Mouse (Mus musculus): ENCODE measurements around the gene Cacnb1.

Cacnb1 gene

DNA sequence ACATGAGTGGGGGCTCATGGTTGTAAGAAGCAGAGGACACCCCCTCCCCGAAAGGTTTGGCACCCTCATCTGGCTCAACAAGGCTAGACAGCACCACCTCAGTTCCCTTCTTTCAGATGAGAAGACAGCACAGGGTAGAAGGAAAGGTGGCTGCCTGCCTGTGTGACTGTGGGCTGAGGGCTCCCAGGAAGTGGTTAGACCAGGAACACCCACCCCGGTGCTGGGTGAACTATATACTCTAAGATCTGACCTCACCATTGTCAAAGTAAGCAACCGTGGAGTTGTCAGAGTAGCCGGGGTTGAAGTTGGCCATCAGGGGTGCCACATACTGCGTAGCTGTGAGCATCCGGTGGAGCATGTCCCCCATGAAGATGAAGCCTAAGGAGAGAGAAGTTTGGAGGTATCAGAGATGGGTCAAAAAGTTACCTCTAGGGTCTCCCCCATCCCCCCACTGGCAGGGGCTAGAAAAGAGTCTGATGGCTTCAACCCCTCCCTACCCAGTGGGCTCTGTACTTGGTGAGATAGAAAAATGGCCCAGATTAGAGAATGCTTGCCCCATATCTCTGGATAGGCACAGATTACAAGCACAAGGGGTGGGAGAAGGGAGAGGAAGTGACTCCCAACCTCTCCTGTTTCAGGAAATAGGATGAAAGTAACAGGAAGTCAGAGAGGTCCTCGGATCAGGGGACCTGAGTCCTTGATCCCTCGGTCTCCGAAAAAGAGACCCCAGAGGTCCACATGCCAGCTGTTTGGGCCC is 67.5 kb downstream of the Cacnb1 start:
- DNase-seq (ENCODE audit: low read depth, low spot score), result no peak

DNA sequence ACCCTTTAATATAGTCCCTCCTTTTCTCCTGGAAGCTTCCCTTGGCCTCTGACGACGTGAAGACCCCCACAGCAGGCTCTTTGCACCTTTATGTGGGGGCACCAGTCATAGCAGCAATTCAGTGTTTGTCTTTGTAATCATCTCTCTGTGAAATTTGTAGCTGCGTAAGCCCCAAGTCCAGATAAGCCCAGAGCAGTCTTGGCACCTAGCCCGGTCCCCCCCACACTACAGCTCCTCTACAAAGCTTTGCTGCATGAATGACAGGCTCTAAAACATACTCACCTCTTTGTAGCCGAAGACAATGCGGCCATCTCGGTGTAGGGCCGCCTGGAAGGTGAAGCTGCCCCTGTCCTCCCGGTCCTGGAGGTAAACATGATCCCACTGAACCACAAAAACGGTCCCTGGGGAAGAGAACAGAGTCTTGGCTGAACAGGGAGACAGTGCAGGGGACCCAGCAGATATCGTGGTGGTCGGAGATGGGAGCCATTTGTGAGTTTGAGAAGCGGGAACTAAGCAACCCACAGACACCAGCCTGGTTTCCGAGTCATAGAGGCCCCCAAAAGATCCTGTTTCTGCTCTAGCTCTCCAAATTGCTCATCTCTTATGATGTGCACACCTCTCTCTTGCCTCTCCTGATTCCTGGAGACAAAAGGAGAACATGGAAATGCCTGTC is 68.2 kb downstream of the Cacnb1 start:
- DNase-seq (ENCODE audit: low read depth, low spot score), result no peak

DNA sequence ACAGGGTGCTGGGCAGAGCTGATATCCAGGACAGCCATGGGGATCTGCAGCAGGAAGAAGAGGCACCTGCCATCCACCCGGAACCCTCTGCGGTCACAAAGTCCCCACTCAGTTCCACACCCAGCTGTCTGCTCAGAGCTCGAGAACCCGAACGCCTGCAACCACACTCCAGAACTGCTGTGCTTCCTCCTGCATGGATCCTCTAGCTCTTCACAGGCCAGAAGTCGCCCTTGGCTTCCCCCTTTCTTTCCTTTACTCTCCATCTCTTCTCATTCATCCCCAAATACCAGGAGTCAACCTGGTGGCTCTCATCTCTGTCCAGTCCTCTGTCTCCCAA is 68.9 kb downstream of the Cacnb1 start:
- DNase-seq (ENCODE audit: low read depth, low spot score), result no peak

DNA sequence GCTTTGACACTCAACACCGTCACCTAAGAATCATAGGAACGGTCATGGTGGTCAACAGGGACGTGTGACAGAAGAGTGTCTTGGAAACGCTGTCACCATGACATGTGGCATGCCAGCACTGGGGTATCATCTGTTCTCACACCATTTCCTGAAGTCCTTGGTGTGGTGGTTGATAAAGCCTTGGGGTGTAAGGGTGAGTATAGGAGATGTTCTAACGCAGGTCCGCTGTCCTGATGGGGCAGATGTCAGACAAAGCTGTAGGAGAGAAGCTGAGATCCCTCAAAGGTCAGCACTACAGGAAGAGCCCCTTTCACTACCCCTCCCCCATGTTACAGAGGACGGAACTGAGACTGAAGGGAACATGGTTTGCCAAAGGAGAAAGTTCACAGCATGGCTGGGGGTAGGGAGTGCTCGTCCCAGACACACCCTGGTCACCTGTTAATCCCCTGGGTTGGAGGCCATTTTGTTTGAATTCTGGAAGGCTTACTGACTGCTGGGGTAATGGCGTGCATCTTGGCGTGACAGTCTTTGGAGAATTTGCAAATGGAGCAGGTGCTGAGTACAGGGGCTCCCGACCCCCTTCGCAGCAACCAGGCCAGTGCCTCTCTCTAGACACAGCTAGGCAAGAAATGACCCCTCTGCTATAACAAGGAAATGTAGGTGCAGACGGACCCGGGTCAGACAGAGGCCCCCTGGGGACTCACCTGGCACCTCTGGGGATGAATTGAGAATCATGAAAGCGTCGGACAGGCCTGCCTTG is 69.5 kb downstream of the Cacnb1 start:
- no peak for DNase-seq (ENCODE audit: low read depth, low spot score)

DNA sequence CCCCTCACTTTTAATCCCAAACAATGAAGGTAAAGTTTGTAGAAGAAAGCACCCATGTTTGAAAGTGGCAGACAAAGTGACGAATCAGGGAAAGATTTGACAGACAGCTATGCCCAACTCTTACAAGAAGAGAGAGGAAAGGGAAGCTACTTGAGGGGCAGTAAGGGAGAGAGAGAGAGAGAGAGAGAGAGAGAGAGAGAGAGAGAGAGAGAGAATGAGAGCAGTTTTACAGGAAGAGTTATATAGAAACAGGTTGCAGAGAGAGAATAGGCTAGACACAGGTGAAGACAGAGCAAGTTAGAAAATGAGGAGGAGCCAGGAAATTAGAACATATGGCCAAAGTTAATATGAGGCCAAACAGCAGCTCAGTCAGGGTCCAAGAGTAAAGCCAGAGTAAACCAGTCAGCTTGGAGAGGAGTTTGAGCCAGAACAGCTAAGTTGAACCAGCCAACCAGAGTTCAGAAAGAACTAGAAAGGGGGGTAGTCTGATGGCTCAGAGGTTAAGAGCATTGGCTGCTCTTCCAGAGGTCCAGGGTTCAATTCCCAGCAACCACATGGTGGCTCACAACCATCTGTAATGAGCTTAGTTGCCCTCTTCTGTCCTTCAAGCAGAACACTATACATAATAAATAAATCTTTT is 70.3 kb downstream of the Cacnb1 start:
- no peak for DNase-seq (ENCODE audit: low read depth, low spot score)

Data from A20 (cell line).